Mouse (Mus musculus) embryonic facial prominence, embryonic 13.5 days (tissue): ENCODE data around the gene Arhgap11a. TPM values are rescaled to one million over a fixed set of nuclear protein-coding genes. Genes with fewer than 3 reads are reported as not detected.
A peak's percentile ranks its signal among the peaks of the same experiment; 100 is the strongest.

Experiments used
- ATAC-seq: fragments of 200-750 bp; cut with Nextera tagmentation; 2 replicates; pipeline ENCODE4 v1.8.0; 2017; ENCODE audit warnings: low read depth; ENCODE audit not compliant: insufficient number of reproducible peaks, insufficient read depth, low FRiP score, low TSS enrichment
- H3K27ac ChIP-seq: fragments of 300-500 bp; sonication (generic); 2 replicates; pipeline ENCODE4 v1.5.1; 2015; ENCODE audit warnings: moderate library complexity, mild to moderate bottlenecking, inconsistent platforms
- H3K27me3 ChIP-seq: fragments of 300-500 bp; sonication (generic); 2 replicates; pipeline ENCODE4 v1.6.1; 2015; ENCODE audit warnings: mild to moderate bottlenecking, inconsistent platforms
- H3K36me3 ChIP-seq: fragments of 300-500 bp; sonication (generic); 2 replicates; pipeline ENCODE4 v1.6.1; 2015; ENCODE audit warnings: mild to moderate bottlenecking, inconsistent platforms
- H3K4me1 ChIP-seq: fragments of 300-500 bp; sonication (generic); 2 replicates; pipeline ENCODE4 v1.6.1; 2015; ENCODE audit warnings: inconsistent platforms
- H3K4me2 ChIP-seq: fragments of 300-500 bp; sonication (generic); 2 replicates; pipeline ENCODE4 v1.6.1; 2015; ENCODE audit warnings: moderate library complexity, mild to moderate bottlenecking, inconsistent platforms
- H3K4me3 ChIP-seq: fragments of 300-500 bp; sonication (generic); 2 replicates; pipeline ENCODE4 v1.5.1; 2015; ENCODE audit warnings: mild to moderate bottlenecking, inconsistent platforms
- H3K9ac ChIP-seq: fragments of 300-500 bp; sonication (generic); 2 replicates; pipeline ENCODE4 v1.6.1; 2015; ENCODE audit warnings: mild to moderate bottlenecking, inconsistent platforms
- H3K9me3 ChIP-seq: fragments of 300-500 bp; sonication (generic); 2 replicates; pipeline ENCODE4 v1.6.1; 2016; ENCODE audit warnings: inconsistent platforms
- WGBS: fragments of 180-500 bp; shearing (Covaris S2); methylation state at CpG from one replicate; pipeline ENCODE4 v1.1.7; 2015; ENCODE audit warnings: mixed read lengths; 5-methylcytosine and 5-hydroxymethylcytosine counted together
- polyA plus RNA-seq: library from polyadenylated mRNA; unstranded; fragments of >200 nt; fragmentation: Nextera tagmentation; extraction: Ambion mirVana; gene quantifications from 2 replicates; pipeline ENCODE4 v1.2.1, GENCODE M21; 2015

The Arhgap11a gene
- 25.7 and 28.2 TPM in 2 replicates for polyA plus RNA-seq

- ATAC-seq: peak; percentile 92
- Histone ChIP-seq H3K9ac (peak within 1 kb of the TSS; percentile 83), H3K4me2 (peak within 1 kb of the TSS; percentile 87), H3K36me3 (peaks cover 16% of the 10 kb centered on the region), H3K4me3 (peak within 1 kb of the TSS; percentile 90), H3K4me1 (peaks cover 27% of the 10 kb centered on the region), H3K9me3 (no peaks in the 10 kb centered on the region), H3K27ac (peak within 1 kb of the TSS; percentile 77), H3K27me3 (no peaks in the 10 kb centered on the region)
- WGBS: under 1% methylated on average over 48 of the region's 48 CpGs
Observed at GRCm38 (mm10) chr2:113848245-113849121, at the start of gene Arhgap11a. TSS of gene Arhgap11a (minus strand) at chr2:113848661.

- ATAC-seq: no peak
- WGBS: 85% methylated on average over 10 of the region's 12 CpGs
- Histone ChIP-seq H3K27ac (no peak overlapping the region), H3K36me3 (no peaks in the 10 kb centered on the region), H3K4me2 (no peak overlapping the region), H3K27me3 (no peaks in the 10 kb centered on the region), H3K9ac (no peak overlapping the region), H3K4me3 (no peak overlapping the region), H3K9me3 (no peaks in the 10 kb centered on the region), H3K4me1 (no peaks in the 10 kb centered on the region)
Observed at GRCm38 (mm10) chr2:113893385-113894122, 45.1 kb upstream of the Arhgap11a start.

- no peak overlapping the region for H3K9ac ChIP-seq
- no peaks in the 10 kb centered on the region for H3K4me1 ChIP-seq
- whole genome bisulfite sequencing: 78% methylated on average over 4 of the region's 4 CpGs
- no peak for ATAC-seq
- H3K9me3 ChIP-seq: no peaks in the 10 kb centered on the region
- no peak overlapping the region for H3K27ac ChIP-seq
- H3K4me3 ChIP-seq: no peak overlapping the region
- H3K4me2 ChIP-seq: no peak overlapping the region
- H3K27me3 ChIP-seq: no peaks in the 10 kb centered on the region
- no peaks in the 10 kb centered on the region for H3K36me3 ChIP-seq
Observed at GRCm38 (mm10) chr2:113887166-113887565, 38.7 kb upstream of the Arhgap11a start.

GRCm38 (mm10) chr2:113886061-113886460 is 37.6 kb upstream of the Arhgap11a start:
- H3K27me3 ChIP-seq: no peaks in the 10 kb centered on the region
- no peak overlapping the region for H3K4me2 ChIP-seq
- no peaks in the 10 kb centered on the region for H3K9me3 ChIP-seq
- H3K27ac ChIP-seq: no peak overlapping the region
- no peaks in the 10 kb centered on the region for H3K4me1 ChIP-seq
- 65% methylated on average over 1 of the region's 1 CpGs for WGBS
- no peaks in the 10 kb centered on the region for H3K36me3 ChIP-seq
- H3K4me3 ChIP-seq: no peak overlapping the region
- ATAC-seq: no peak
- H3K9ac ChIP-seq: no peak overlapping the region

- Histone ChIP-seq H3K9ac (no peak overlapping the region), H3K27me3 (no peaks in the 10 kb centered on the region), H3K4me1 (no peaks in the 10 kb centered on the region), H3K36me3 (no peaks in the 10 kb centered on the region), H3K27ac (no peak overlapping the region), H3K9me3 (no peaks in the 10 kb centered on the region), H3K4me3 (no peak overlapping the region), H3K4me2 (no peak overlapping the region)
- 76% methylated on average over 1 of the region's 1 CpGs for WGBS
- no peak for ATAC-seq
Observed at GRCm38 (mm10) chr2:113870115-113870514, 21.7 kb upstream of the Arhgap11a start.

GRCm38 (mm10) chr2:113868404-113868803 is 19.9 kb upstream of the Arhgap11a start:
- 80% methylated on average over 4 of the region's 4 CpGs for WGBS
- Histone ChIP-seq H3K27ac (no peak overlapping the region), H3K36me3 (no peaks in the 10 kb centered on the region), H3K4me2 (no peak overlapping the region), H3K9me3 (no peaks in the 10 kb centered on the region), H3K4me1 (no peaks in the 10 kb centered on the region), H3K4me3 (no peak overlapping the region), H3K9ac (no peak overlapping the region), H3K27me3 (no peaks in the 10 kb centered on the region)
- ATAC-seq: no peak

GRCm38 (mm10) chr2:113866155-113866554 is 17.7 kb upstream of the Arhgap11a start:
- ATAC-seq: no peak
- 22% methylated on average over 2 of the region's 2 CpGs for WGBS

GRCm38 (mm10) chr2:113849141-113849540 is 680 bp upstream of the Arhgap11a start:
- Histone ChIP-seq H3K27ac (peak overlapping the region; percentile 77), H3K4me2 (peak overlapping the region; percentile 87), H3K9me3 (no peaks in the 10 kb centered on the region), H3K4me3 (peak overlapping the region; percentile 90), H3K27me3 (no peaks in the 10 kb centered on the region), H3K9ac (peak overlapping the region; percentile 83), H3K36me3 (peaks cover 10% of the 10 kb centered on the region), H3K4me1 (peaks cover 27% of the 10 kb centered on the region)
- peak; percentile 16; the same call in 1 of the 2 replicates for ATAC-seq
- WGBS: under 1% methylated on average over 3 of the region's 3 CpGs

More at GRCm38 (mm10) chr2:113866155-113866554, 17.7 kb upstream of the Arhgap11a start:
- H3K4me3 ChIP-seq: no peak overlapping the region
- H3K27me3 ChIP-seq: no peaks in the 10 kb centered on the region
- no peaks in the 10 kb centered on the region for H3K4me1 ChIP-seq
- H3K9me3 ChIP-seq: no peaks in the 10 kb centered on the region
- H3K36me3 ChIP-seq: no peaks in the 10 kb centered on the region
- H3K27ac ChIP-seq: no peak overlapping the region
- no peak overlapping the region for H3K4me2 ChIP-seq
- H3K9ac ChIP-seq: no peak overlapping the region

- Histone ChIP-seq H3K9ac (peak overlapping the region; percentile 83), H3K4me1 (peaks cover 27% of the 10 kb centered on the region), H3K9me3 (no peaks in the 10 kb centered on the region), H3K27ac (peak overlapping the region; percentile 77), H3K4me2 (peak overlapping the region; percentile 87), H3K4me3 (peak overlapping the region; percentile 90), H3K36me3 (peaks cover 20% of the 10 kb centered on the region), H3K27me3 (no peaks in the 10 kb centered on the region)
- WGBS: under 1% methylated on average over 24 of the region's 24 CpGs
- ATAC-seq: 0 out of 2 replicates have a peak, but pooled peaks have one; percentile 12
Observed at GRCm38 (mm10) chr2:113847678-113848244, 700 bp downstream of the Arhgap11a start.

- no peak overlapping the region for H3K27ac ChIP-seq
- H3K27me3 ChIP-seq: no peaks in the 10 kb centered on the region
- no peaks in the 10 kb centered on the region for H3K9me3 ChIP-seq
- H3K4me3 ChIP-seq: no peak overlapping the region
- WGBS: 77% methylated on average over 4 of the region's 4 CpGs
- H3K9ac ChIP-seq: no peak overlapping the region
- H3K36me3 ChIP-seq: peaks cover 32% of the 10 kb centered on the region
- H3K4me2 ChIP-seq: no peak overlapping the region
- H3K4me1 ChIP-seq: peaks cover 27% of the 10 kb centered on the region
- no peak for ATAC-seq
Observed at GRCm38 (mm10) chr2:113845081-113845480, 3.4 kb downstream of the Arhgap11a start.

GRCm38 (mm10) chr2:113841656-113842437 is 6.6 kb downstream of the Arhgap11a start:
- no peak overlapping the region for H3K4me3 ChIP-seq
- peaks cover 14% of the 10 kb centered on the region for H3K4me1 ChIP-seq
- no peak overlapping the region for H3K27ac ChIP-seq
- peaks cover 44% of the 10 kb centered on the region for H3K36me3 ChIP-seq
- H3K9me3 ChIP-seq: no peaks in the 10 kb centered on the region
- H3K4me2 ChIP-seq: no peak overlapping the region
- H3K27me3 ChIP-seq: no peaks in the 10 kb centered on the region
- H3K9ac ChIP-seq: no peak overlapping the region
- no peak for ATAC-seq
- WGBS: 85% methylated on average over 4 of the region's 4 CpGs
